Mouse (Mus musculus) C2C12 (cell line): Measurements from ENCODE around the gene Kazald1.

Source experiments
- CEBPB ChIP-seq: IDR thresholded peaks from one replicate; pipeline ENCODE4 v1.6.1; 2011; ENCODE audit warnings: low read depth, mild to moderate bottlenecking, control low read depth, moderate library complexity
- CTCF ChIP-seq: IDR thresholded peaks from one replicate; pipeline ENCODE4 v1.5.1; 2011; ENCODE audit not compliant: control insufficient read depth, insufficient read depth, insufficient read length
- FOSL1 ChIP-seq: IDR thresholded peaks from one replicate; pipeline ENCODE4 v1.8.0; 2011; ENCODE audit warnings: mild to moderate bottlenecking, low read length; ENCODE audit not compliant: poor library complexity, insufficient read depth, severe bottlenecking
- MAX ChIP-seq: IDR thresholded peaks from one replicate; pipeline ENCODE4 v1.6.1; 2011; ENCODE audit warnings: mild to moderate bottlenecking, control low read depth
- MYOG ChIP-seq: IDR thresholded peaks from one replicate; pipeline ENCODE4 v1.6.1; 2011; ENCODE audit not compliant: control insufficient read depth, insufficient read length; ENCODE audit errors: extremely low read depth
- USF1 ChIP-seq: IDR thresholded peaks from one replicate; pipeline ENCODE4 v1.6.1; 2011; ENCODE audit warnings: low read depth, mild to moderate bottlenecking, control low read depth, moderate library complexity

- TF ChIP-seq CTCF (no peak), MAX (no peak), CEBPB (no peak), USF1 (no peak), MYOG (no peak), FOSL1 (no peak)
Observed at GRCm38 (mm10) chr19:45026958-45027670, 47.9 kb upstream of the Kazald1 start.
